Mouse (Mus musculus): ENCODE results near the gene Cobll1. TPM values are rescaled to one million over a fixed set of nuclear protein-coding genes. Genes with fewer than 3 reads are reported as not detected.

Cobll1 gene
- polyA plus RNA-seq, 1 experiment from 2014 or later = 3.1 TPM

DNA sequence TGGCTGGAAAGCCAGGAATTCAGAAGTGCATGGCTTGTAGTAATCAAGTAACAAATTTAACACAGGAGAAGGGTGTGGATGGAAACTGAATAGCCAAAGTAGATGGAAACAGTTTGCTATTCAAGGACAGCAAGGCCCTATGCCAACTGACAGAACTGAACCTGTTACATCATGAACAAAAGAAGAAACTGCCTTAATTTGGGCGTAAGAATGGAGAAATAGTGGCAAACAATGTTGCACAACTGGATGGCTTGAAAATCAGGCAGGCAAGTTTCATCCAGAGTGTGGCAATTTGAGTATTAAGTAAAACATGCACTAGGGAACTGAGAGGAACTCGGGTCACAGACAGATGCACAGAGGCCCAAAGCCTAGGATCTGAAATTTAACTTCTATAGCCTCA is 137.8 kb downstream of the Cobll1 start:
- no peaks in the 10 kb centered on the region for H3K4me1 ChIP-seq (replicated peaks)
- no peaks in the 10 kb centered on the region for H3K27me3 ChIP-seq
- no peaks in the 10 kb centered on the region for H3K36me3 ChIP-seq
- H3K27ac ChIP-seq (replicated peaks) = no peak overlapping the region
- H3K4me2 ChIP-seq = no peak overlapping the region
- WGBS = 89% methylated on average over 2 of the region's 2 CpGs
- no peaks in the 10 kb centered on the region for H3K9me3 ChIP-seq
- no peak for ATAC-seq (ENCODE audit: low read depth)
- H3K9ac ChIP-seq = no peak overlapping the region
- H3K4me3 ChIP-seq = no peak overlapping the region

DNA sequence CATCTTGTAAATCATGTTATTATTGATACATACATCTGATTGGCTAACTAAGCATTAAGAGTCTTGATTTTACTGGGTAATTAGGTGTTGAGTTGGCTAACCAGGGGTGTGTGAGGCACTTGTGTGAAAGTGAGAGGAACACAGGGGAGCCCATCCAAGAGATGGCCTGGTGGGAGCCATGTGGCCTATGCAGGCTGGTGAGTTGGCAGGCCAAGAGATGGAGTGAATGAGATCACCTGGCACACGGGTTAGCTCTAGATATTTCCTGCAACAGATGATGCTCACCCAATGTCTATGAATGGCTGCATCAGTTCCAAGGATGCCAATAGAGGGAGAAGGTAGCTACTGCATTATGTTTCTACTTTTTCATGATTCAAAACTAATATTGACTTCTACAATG is 139.2 kb downstream of the Cobll1 start:
- no peak overlapping the region for H3K4me2 ChIP-seq

DNA sequence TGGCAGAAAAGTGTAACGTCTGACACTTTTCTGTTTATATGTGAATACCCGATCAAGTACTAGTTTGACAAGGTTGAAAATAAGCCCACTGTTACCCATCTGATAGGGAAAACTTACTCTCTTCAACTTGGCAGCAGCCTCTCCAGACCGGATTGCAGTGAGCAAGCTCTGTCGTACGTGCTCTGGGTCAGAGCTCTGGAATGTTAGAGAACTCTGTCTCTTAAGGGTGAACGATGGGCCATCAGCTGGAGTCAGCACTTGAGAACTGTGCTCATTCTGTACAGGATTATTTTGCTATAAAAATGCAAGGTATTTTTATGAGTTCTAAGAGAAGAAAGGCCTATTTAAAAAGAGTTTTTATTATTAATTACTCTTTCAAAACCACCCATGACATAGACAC is 143.6 kb downstream of the Cobll1 start:
- Histone ChIP-seq H3K9ac (no peak overlapping the region), H3K9me3 (no peaks in the 10 kb centered on the region), H3K4me2 (no peak overlapping the region), H3K27me3 (no peaks in the 10 kb centered on the region), H3K27ac (replicated peaks) (no peak overlapping the region), H3K4me1 (replicated peaks) (peaks cover 3% of the 10 kb centered on the region; the same call in 1 of the 2 replicates), H3K36me3 (no peaks in the 10 kb centered on the region), H3K4me3 (no peak overlapping the region)
- ATAC-seq (ENCODE audit: low read depth) = no peak
- 83% methylated on average over 6 of the region's 6 CpGs for WGBS

More for the DNA sequence above, 139.2 kb downstream of the Cobll1 start:
- no peak overlapping the region for H3K9ac ChIP-seq
- H3K4me1 ChIP-seq (replicated peaks) = no peaks in the 10 kb centered on the region
- no peak overlapping the region for H3K4me3 ChIP-seq
- no peaks in the 10 kb centered on the region for H3K36me3 ChIP-seq
- H3K9me3 ChIP-seq = no peaks in the 10 kb centered on the region
- no peak overlapping the region for H3K27ac ChIP-seq (replicated peaks)
- WGBS = 94% methylated on average over 1 of the region's 1 CpGs
- no peaks in the 10 kb centered on the region for H3K27me3 ChIP-seq
- ATAC-seq (ENCODE audit: low read depth) = no peak

DNA sequence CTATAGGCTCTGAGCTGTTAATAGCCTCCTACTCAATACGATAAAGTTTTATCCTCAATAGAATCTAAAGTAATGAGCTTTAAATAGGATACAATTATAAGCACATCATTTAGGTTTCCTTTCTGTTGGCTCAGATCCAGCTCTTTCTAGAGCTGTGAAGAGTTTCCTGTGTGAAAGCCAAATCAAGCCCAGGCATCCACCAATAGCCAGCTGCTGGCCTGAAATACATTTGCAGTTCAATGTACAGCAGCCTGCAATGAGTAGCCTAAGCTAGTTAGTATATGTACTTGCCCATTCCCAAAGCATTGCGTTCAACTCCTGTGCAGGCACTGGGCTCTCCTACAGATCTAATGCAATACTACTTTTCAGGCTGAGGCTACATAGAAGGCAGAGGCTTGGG is 145.2 kb downstream of the Cobll1 start:
- ATAC-seq (ENCODE audit: low read depth) = no peak
- WGBS = 72% methylated on average over 2 of the region's 2 CpGs
- H3K4me1 ChIP-seq (replicated peaks) = peaks cover 3% of the 10 kb centered on the region; the same call in 1 of the 2 replicates
- no peak overlapping the region for H3K27ac ChIP-seq (replicated peaks)
- no peak overlapping the region for H3K4me2 ChIP-seq
- no peaks in the 10 kb centered on the region for H3K9me3 ChIP-seq
- H3K9ac ChIP-seq = no peak overlapping the region
- no peak overlapping the region for H3K4me3 ChIP-seq
- no peaks in the 10 kb centered on the region for H3K27me3 ChIP-seq
- no peaks in the 10 kb centered on the region for H3K36me3 ChIP-seq

DNA sequence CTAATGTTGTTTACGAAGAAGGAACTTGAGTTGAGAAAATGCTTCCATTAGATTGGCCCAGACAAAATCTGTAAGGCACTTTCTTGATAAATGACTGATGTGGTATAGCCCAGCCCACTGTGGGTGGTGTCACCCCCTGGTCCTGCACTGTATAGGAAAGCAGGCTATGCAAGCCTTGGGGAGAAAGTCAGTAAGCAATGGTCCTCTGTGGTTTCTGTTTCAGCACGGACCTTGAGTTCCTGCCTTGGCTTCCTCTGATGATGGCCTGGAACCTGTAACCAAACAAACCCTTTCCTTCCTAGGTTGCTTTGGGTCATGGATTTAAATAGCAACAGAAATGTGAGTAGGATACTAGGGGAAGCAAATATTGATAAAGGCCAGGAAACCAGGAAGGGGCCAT is 148.2 kb downstream of the Cobll1 start:
- H3K9me3 ChIP-seq = no peaks in the 10 kb centered on the region
- H3K27ac ChIP-seq (replicated peaks) = no peak overlapping the region
- no peak overlapping the region for H3K4me3 ChIP-seq
- H3K27me3 ChIP-seq = no peaks in the 10 kb centered on the region
- no peaks in the 10 kb centered on the region for H3K36me3 ChIP-seq
- H3K4me1 ChIP-seq (replicated peaks) = peaks cover 3% of the 10 kb centered on the region; the same call in 1 of the 2 replicates
- H3K4me2 ChIP-seq = no peak overlapping the region
- 86% methylated on average over 2 of the region's 2 CpGs for WGBS
- no peak overlapping the region for H3K9ac ChIP-seq
- no peak for ATAC-seq (ENCODE audit: low read depth)

DNA sequence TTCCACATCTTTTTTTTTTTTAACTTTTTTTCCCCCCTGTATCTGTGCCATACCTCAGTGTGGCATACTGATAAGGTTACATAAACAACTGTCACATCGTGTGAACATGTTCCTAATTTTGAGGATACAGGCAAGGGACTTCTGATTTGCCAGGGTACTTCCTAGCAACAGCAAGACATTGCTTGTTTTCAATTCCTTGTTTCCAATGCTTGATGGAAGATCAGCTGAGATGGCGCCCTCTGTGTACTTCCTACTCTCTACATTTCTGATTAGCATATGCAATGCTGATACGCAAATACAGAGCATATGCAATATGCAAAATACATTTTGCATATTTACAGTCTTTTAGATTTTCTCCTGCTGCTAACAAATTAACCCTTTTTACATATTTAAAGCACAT is 152.0 kb downstream of the Cobll1 start:
- Histone ChIP-seq H3K9ac (no peak overlapping the region), H3K4me2 (no peak overlapping the region), H3K27me3 (no peaks in the 10 kb centered on the region), H3K4me1 (replicated peaks) (no peaks in the 10 kb centered on the region), H3K27ac (replicated peaks) (no peak overlapping the region), H3K36me3 (no peaks in the 10 kb centered on the region), H3K9me3 (no peaks in the 10 kb centered on the region), H3K4me3 (no peak overlapping the region)
- 88% methylated on average over 3 of the region's 3 CpGs for WGBS
- ATAC-seq (ENCODE audit: low read depth) = no peak

DNA sequence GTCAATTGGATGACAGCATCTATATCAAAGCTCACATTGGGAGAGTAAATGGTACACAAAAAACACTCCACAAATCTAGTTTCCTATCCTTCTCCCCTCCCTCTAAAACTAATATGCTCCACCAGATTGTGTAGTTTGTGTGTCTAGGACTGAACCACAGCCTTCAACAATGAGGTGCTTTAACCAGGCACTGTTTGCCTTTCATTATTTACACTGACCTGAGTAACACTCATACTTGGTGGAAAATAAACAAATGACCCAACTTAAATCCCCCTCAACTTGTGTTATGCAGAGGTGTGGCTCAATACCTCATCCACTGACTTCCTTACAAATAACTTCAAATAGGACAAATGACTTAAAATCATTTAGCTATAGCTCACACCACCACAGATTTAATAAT is 155.8 kb downstream of the Cobll1 start:
- H3K27ac ChIP-seq (replicated peaks) = no peak overlapping the region
- no peak overlapping the region for H3K4me3 ChIP-seq
- no peaks in the 10 kb centered on the region for H3K36me3 ChIP-seq
- no peak overlapping the region for H3K4me2 ChIP-seq
- no peak for ATAC-seq (ENCODE audit: low read depth)
- H3K4me1 ChIP-seq (replicated peaks) = no peaks in the 10 kb centered on the region
- H3K27me3 ChIP-seq = no peaks in the 10 kb centered on the region
- no peak overlapping the region for H3K9ac ChIP-seq
- H3K9me3 ChIP-seq = no peaks in the 10 kb centered on the region

DNA sequence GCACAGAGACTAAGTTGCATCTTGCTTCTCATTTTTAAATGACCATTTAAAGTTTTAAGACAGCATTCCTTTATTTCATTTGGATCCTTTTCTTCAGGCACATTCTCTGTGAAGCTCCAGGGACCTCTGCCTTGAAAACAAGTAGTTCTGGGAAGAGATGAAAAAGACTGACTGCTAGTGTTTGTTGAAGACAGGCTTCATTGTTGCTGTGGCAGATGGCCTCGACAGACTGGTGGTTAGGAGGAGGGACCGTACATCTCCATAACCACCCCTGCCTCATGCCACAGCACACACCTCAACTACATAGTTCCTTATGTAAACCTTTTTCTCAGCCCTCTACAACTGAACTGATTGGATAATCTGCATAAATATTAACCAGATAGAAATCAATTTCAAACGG is 161.7 kb downstream of the Cobll1 start:
- H3K27ac ChIP-seq (replicated peaks) = no peak overlapping the region
- H3K9me3 ChIP-seq = no peaks in the 10 kb centered on the region
- no peak overlapping the region for H3K4me2 ChIP-seq
- H3K4me1 ChIP-seq (replicated peaks) = no peaks in the 10 kb centered on the region
- no peak for ATAC-seq (ENCODE audit: low read depth)
- H3K36me3 ChIP-seq = no peaks in the 10 kb centered on the region
- no peaks in the 10 kb centered on the region for H3K27me3 ChIP-seq
- no peak overlapping the region for H3K4me3 ChIP-seq
- 60% methylated on average over 3 of the region's 3 CpGs for WGBS
- H3K9ac ChIP-seq = no peak overlapping the region

DNA sequence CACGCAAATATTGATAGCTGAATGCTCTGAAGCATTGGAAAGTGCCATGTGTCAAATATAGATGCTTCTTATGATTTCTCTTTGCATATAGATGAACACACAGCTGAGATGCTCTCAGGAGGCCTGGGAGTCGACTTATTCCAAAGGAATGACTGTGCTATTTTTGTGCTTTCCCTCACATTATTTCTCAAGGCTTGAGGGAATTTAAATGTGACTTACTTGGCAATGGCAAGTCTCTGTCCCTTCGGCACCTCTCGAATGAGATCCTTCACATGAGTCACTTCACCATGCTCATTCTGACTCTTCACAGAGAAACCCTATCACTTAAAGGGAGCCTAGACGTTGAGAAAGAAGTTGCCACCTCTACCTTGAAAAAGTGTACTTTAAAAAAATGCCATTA is 163.4 kb downstream of the Cobll1 start:
- Histone ChIP-seq H3K4me2 (no peak overlapping the region), H3K4me1 (replicated peaks) (no peaks in the 10 kb centered on the region), H3K36me3 (no peaks in the 10 kb centered on the region), H3K9me3 (no peaks in the 10 kb centered on the region), H3K27me3 (no peaks in the 10 kb centered on the region), H3K4me3 (no peak overlapping the region), H3K9ac (no peak overlapping the region), H3K27ac (replicated peaks) (no peak overlapping the region)
- no peak for ATAC-seq (ENCODE audit: low read depth)
- WGBS = 84% methylated on average over 5 of the region's 5 CpGs

DNA sequence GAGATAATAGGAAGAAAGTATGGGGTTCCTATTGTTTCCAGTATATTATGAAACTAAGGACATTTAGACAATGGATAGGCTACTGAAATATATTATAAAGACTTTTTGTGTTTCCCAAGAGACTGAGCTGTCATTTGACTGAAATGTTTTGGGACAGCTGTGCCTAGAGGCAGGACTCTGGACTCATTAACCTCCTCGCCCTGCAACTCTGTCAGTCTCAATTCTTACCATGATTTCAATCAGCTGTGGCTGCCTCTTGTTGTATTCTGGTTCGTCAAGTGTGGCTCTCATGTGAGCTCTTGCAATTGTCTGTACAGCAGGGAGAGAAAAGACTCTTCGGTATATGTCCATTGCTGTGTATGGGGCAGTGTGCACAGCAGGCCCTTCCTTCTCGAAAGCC is 163.8 kb downstream of the Cobll1 start:
- Histone ChIP-seq H3K27ac (replicated peaks) (no peak overlapping the region), H3K4me1 (replicated peaks) (no peaks in the 10 kb centered on the region), H3K36me3 (no peaks in the 10 kb centered on the region), H3K4me3 (no peak overlapping the region), H3K4me2 (no peak overlapping the region), H3K27me3 (no peaks in the 10 kb centered on the region), H3K9ac (no peak overlapping the region), H3K9me3 (no peaks in the 10 kb centered on the region)
- no peak for ATAC-seq (ENCODE audit: low read depth)
- 64% methylated on average over 4 of the region's 4 CpGs for WGBS

DNA sequence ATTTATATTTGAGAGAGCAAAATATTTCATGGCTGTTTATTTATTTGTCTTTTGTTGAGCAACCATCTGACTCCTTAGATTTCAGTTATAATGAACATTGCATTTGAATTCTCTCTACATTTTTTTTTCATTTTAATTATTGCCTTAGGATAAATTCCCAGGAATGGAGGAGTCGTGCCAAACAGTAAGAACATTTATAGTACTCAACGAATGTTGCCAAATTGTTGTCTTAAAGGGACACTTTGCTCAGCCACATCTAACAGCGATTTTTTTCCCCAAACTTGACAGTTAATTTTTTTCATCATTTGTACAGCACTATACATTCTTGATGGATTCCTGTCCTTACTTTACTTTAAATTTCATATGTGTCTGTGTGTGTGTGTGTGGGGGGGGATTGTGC is 167.0 kb downstream of the Cobll1 start:
- ATAC-seq (ENCODE audit: low read depth) = no peak
- 70% methylated on average over 3 of the region's 3 CpGs for WGBS

DNA sequence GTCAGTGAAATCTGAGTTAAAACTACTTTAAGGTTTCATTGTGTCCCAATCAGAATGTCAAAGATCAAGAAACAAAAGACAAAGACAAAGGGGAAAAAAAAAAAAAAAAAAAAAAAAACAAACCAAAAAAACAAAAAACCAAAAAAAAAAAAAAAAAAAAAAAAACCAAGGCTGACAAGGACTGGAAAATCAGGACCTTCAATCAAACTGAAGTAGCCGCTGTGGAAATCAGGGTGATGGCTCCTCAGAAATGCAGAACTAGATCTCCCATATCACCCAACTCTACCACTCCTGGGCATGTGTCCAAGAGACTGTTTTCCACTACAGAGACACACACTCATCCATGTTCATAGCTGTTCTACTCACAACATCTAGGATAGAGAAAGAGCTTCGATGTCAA is 185.4 kb downstream of the Cobll1 start:
- Histone ChIP-seq H3K27me3 (no peaks in the 10 kb centered on the region), H3K36me3 (no peaks in the 10 kb centered on the region), H3K9ac (no peak overlapping the region), H3K4me1 (replicated peaks) (no peaks in the 10 kb centered on the region), H3K27ac (replicated peaks) (no peak overlapping the region), H3K4me2 (no peak overlapping the region), H3K9me3 (no peaks in the 10 kb centered on the region), H3K4me3 (no peak overlapping the region)
- WGBS = 93% methylated on average over 2 of the region's 2 CpGs
- no peak for ATAC-seq (ENCODE audit: low read depth)

More for the DNA sequence above, 167.0 kb downstream of the Cobll1 start:
- Histone ChIP-seq H3K4me2 (no peak overlapping the region), H3K27ac (replicated peaks) (no peak overlapping the region), H3K9me3 (no peaks in the 10 kb centered on the region), H3K4me3 (no peak overlapping the region), H3K36me3 (no peaks in the 10 kb centered on the region), H3K4me1 (replicated peaks) (no peaks in the 10 kb centered on the region), H3K9ac (no peak overlapping the region), H3K27me3 (no peaks in the 10 kb centered on the region)

DNA sequence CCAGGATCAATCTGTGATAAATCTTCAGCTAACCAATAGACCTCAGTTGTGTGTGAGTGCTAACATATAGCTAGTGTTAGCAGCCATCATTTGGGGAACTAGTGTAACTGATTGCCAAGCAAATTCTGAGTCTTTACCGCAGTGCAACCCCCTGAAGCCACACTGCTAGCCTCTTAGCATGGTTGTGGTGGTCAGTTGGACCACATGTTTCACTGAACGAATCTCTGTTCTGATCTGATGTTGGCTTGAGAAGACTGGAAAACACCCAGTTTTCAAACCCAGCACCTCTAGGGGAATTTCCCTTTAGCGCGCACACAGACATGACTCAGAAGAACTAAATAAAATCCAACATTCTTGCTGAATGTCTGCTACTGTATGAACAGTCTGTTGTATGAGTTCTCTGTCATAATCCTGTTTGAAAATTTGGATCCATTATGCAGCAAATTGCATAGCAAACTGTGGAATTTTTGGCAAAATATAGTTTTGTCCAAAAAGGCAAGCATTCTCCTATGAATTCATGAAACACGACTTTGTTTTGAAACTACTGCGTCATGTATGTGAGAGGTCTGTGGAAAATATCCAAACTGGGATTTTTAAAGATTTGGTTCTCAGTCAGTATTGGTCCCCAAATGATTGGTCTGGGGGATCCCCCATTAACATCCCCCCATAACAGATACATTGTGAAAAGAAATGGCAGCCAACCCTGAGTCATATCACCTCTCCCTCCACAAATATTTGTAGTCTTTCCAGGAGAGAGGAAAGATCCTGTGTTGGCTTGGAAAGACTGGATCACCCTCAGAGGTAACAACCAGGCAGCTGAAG is 186.8 kb downstream of the Cobll1 start:
- H3K27me3 ChIP-seq = no peaks in the 10 kb centered on the region
- no peaks in the 10 kb centered on the region for H3K4me1 ChIP-seq (replicated peaks)
- no peak overlapping the region for H3K27ac ChIP-seq (replicated peaks)
- H3K36me3 ChIP-seq = no peaks in the 10 kb centered on the region
- no peak overlapping the region for H3K4me3 ChIP-seq
- H3K9ac ChIP-seq = no peak overlapping the region
- H3K9me3 ChIP-seq = no peaks in the 10 kb centered on the region
- WGBS = 94% methylated on average over 6 of the region's 6 CpGs
- ATAC-seq (ENCODE audit: low read depth) = no peak
- H3K4me2 ChIP-seq = no peak overlapping the region
